Mouse (Mus musculus) yolk sac, embryonic 10.5 days (tissue): ENCODE data around the gene Cd3e.
"Not testable (repeated sequence)": the region's sequence is repeated elsewhere in the genome, so short reads cannot be mapped to it uniquely, and the experiment has no call there.

Experiments used
- DNase-seq: peaks from one replicate; pipeline ENCODE4 v3.0.0-alpha.2; 2017; ENCODE audit warnings: low spot score

Cd3e gene

GRCm38 (mm10) chr9:45009180-45010078, at the start of gene Cd3e:
TSS of gene Cd3e (minus strand) at chr9:45009627.
- no peak for DNase-seq

GRCm38 (mm10) chr9:45058304-45058940, 49.0 kb upstream of the Cd3e start:
- no peak for DNase-seq

GRCm38 (mm10) chr9:45055082-45055713, 45.8 kb upstream of the Cd3e start, which contains the start of gene Mpzl3:
TSS of gene Mpzl3 (plus strand) at chr9:45055186.
- peak; percentile 93 for DNase-seq

GRCm38 (mm10) chr9:45050301-45050700, 40.9 kb upstream of the Cd3e start:
- DNase-seq: no peak

- DNase-seq: no peak
Measured at GRCm38 (mm10) chr9:45049731-45050130, 40.3 kb upstream of the Cd3e start.

- no peak for DNase-seq
Measured at GRCm38 (mm10) chr9:45048511-45048910, 39.1 kb upstream of the Cd3e start.

GRCm38 (mm10) chr9:45046973-45047372, 37.5 kb upstream of the Cd3e start:
- DNase-seq: no peak

- DNase-seq: peak; percentile 18
Measured at GRCm38 (mm10) chr9:45042947-45043346, 33.5 kb upstream of the Cd3e start.

- DNase-seq: peak; percentile 87
Measured at GRCm38 (mm10) chr9:45042056-45042720, 32.8 kb upstream of the Cd3e start.

- DNase-seq: peak; percentile 63
Measured at GRCm38 (mm10) chr9:45041131-45041838, 31.9 kb upstream of the Cd3e start.

- DNase-seq: peak; percentile 39
Measured at GRCm38 (mm10) chr9:45040066-45040845, 30.8 kb upstream of the Cd3e start.

- no peak for DNase-seq
Measured at GRCm38 (mm10) chr9:45039499-45039898, 30.1 kb upstream of the Cd3e start, which contains the start of gene Mpzl2. TSS of gene Mpzl2 (plus strand) at chr9:45039799.

- not testable (repeated sequence) for DNase-seq
Measured at GRCm38 (mm10) chr9:45037803-45038202, 28.4 kb upstream of the Cd3e start.

- DNase-seq: no peak
Measured at GRCm38 (mm10) chr9:45034526-45034925, 25.1 kb upstream of the Cd3e start.

GRCm38 (mm10) chr9:45032261-45032660, 22.8 kb upstream of the Cd3e start:
- no peak for DNase-seq

- no peak for DNase-seq
Measured at GRCm38 (mm10) chr9:45030341-45030740, 20.9 kb upstream of the Cd3e start.

- no peak for DNase-seq
Measured at GRCm38 (mm10) chr9:45027376-45027775, 17.9 kb upstream of the Cd3e start.

GRCm38 (mm10) chr9:45024187-45024586, 14.8 kb upstream of the Cd3e start:
- no peak for DNase-seq

GRCm38 (mm10) chr9:45023638-45024037, 14.2 kb upstream of the Cd3e start:
- DNase-seq: no peak

- DNase-seq: peak; percentile 45
Measured at GRCm38 (mm10) chr9:45022800-45023199, 13.4 kb upstream of the Cd3e start.

- DNase-seq: no peak
Measured at GRCm38 (mm10) chr9:45018031-45018430, 8.6 kb upstream of the Cd3e start.
